Mouse (Mus musculus) intestine, embryonic 14.5 days (tissue): ENCODE data around the gene Adamts15. TPM values are rescaled to one million over a fixed set of nuclear protein-coding genes. Genes with fewer than 3 reads are reported as not detected.

Source experiments
- ATAC-seq: fragments of 200-750 bp; cut with Nextera tagmentation; replicated peaks from 2 replicates; pipeline ENCODE4 v1.8.0; 2017; ENCODE audit warnings: low read depth, moderate number of reproducible peaks, moderate TSS enrichment, moderate library complexity; ENCODE audit not compliant: low FRiP score, low TSS enrichment
- DNase-seq: peaks from one replicate; pipeline ENCODE4 v3.0.0-alpha.2; 2018; ENCODE audit warnings: low spot score
- H3K27ac ChIP-seq: fragments of 300-500 bp; sonication (generic); 2 replicates; pipeline ENCODE4 v1.5.1; 2014; ENCODE audit warnings: low read depth, mild to moderate bottlenecking, control low read depth
- H3K27me3 ChIP-seq: fragments of 300-500 bp; sonication (generic); replicated peaks from 2 replicates; pipeline ENCODE4 v1.6.1; 2014; ENCODE audit warnings: low read length, control low read depth; ENCODE audit not compliant: control insufficient read depth, insufficient read depth
- H3K36me3 ChIP-seq: fragments of 300-500 bp; sonication (generic); 2 replicates; pipeline ENCODE4 v1.6.1; 2014; ENCODE audit warnings: low read length, control low read depth; ENCODE audit not compliant: control insufficient read depth, insufficient read depth
- H3K4me1 ChIP-seq: fragments of 300-500 bp; sonication (generic); replicated peaks from 2 replicates; pipeline ENCODE4 v1.6.1; 2014; ENCODE audit warnings: low read length, control low read depth, mixed read lengths; ENCODE audit not compliant: control insufficient read depth, insufficient read depth
- H3K4me2 ChIP-seq: fragments of 300-500 bp; sonication (generic); 2 replicates; pipeline ENCODE4 v1.6.1; 2014; ENCODE audit warnings: low read length
- H3K4me3 ChIP-seq: fragments of 300-500 bp; sonication (generic); 2 replicates; pipeline ENCODE4 v1.5.1; 2014; ENCODE audit warnings: low read depth, low read length, control low read depth, mixed read lengths
- H3K9ac ChIP-seq: fragments of 300-500 bp; sonication (generic); 2 replicates; pipeline ENCODE4 v1.6.1; 2014; ENCODE audit warnings: mild to moderate bottlenecking, low read length
- H3K9me3 ChIP-seq: fragments of 300-500 bp; sonication (generic); 2 replicates; pipeline ENCODE4 v1.6.1; 2016; ENCODE audit warnings: low read length, control low read depth; ENCODE audit not compliant: control insufficient read depth
- whole genome bisulfite sequencing: fragments of 180-500 bp; shearing (Covaris S2); extraction: QIAGEN DNeasy Blood & Tissue Kit; methylation state at CpG from one replicate; pipeline ENCODE4 v1.1.7; 2014; 5-methylcytosine and 5-hydroxymethylcytosine counted together
- polyA plus RNA-seq: library from polyadenylated mRNA; unstranded; fragments of >200 nt; fragmentation: Nextera tagmentation; extraction: Ambion mirVana; gene quantifications from 2 replicates; pipeline ENCODE4 v1.2.1, GENCODE M21; 2014

Gene Adamts15
- polyA plus RNA-seq, 1 experiment from 2014 or later: 7.3 TPM

GRCm38 (mm10) chr9:30918466-30919356 lies 3.5 kb downstream of the Adamts15 start:
- no peak overlapping the region for H3K9ac ChIP-seq
- peaks cover 17% of the 10 kb centered on the region; the same call in 1 of the 2 replicates for H3K27me3 ChIP-seq
- peak overlapping the region; percentile 8; the same call in 1 of the 2 replicates for H3K4me3 ChIP-seq
- H3K27ac ChIP-seq: peak overlapping the region; percentile 48; the same call in 1 of the 2 replicates
- DNase-seq (no peak), ATAC-seq (peak; percentile 57)
- 27% methylated on average over 12 of the region's 12 CpGs for WGBS
- H3K4me2 ChIP-seq: peak overlapping the region; percentile 95
- H3K36me3 ChIP-seq: no peaks in the 10 kb centered on the region
- peaks cover 24% of the 10 kb centered on the region for H3K4me1 ChIP-seq
- H3K9me3 ChIP-seq: no peaks in the 10 kb centered on the region

GRCm38 (mm10) chr9:30916266-30916968 lies 5.8 kb downstream of the Adamts15 start:
- no peak for DNase-seq
- no peak overlapping the region for H3K4me2 ChIP-seq
- no peak for ATAC-seq
- WGBS: 72% methylated on average over 6 of the region's 6 CpGs
- H3K4me3 ChIP-seq: no peak overlapping the region
- no peak overlapping the region for H3K9ac ChIP-seq
- H3K27ac ChIP-seq: no peak overlapping the region
- peaks cover 10% of the 10 kb centered on the region; the same call in 1 of the 2 replicates for H3K27me3 ChIP-seq
- no peaks in the 10 kb centered on the region for H3K36me3 ChIP-seq
- H3K4me1 ChIP-seq: peaks cover 19% of the 10 kb centered on the region
- no peaks in the 10 kb centered on the region for H3K9me3 ChIP-seq

- DNase-seq (no peak), ATAC-seq (no peak)
- Histone ChIP-seq H3K27ac (no peak overlapping the region), H3K9ac (no peak overlapping the region), H3K4me2 (no peak overlapping the region), H3K27me3 (no peaks in the 10 kb centered on the region), H3K36me3 (no peaks in the 10 kb centered on the region), H3K4me1 (peaks cover 11% of the 10 kb centered on the region; the same call in 1 of the 2 replicates), H3K9me3 (no peaks in the 10 kb centered on the region), H3K4me3 (no peak overlapping the region)
- 89% methylated on average over 2 of the region's 2 CpGs for WGBS
Measured at GRCm38 (mm10) chr9:30914241-30914640, 8.0 kb downstream of the Adamts15 start.

GRCm38 (mm10) chr9:30913429-30913828 lies 8.8 kb downstream of the Adamts15 start:
- Histone ChIP-seq H3K4me3 (no peak overlapping the region), H3K27ac (no peak overlapping the region), H3K4me1 (peaks cover 6% of the 10 kb centered on the region; the same call in 1 of the 2 replicates), H3K4me2 (no peak overlapping the region), H3K9me3 (no peaks in the 10 kb centered on the region), H3K36me3 (no peaks in the 10 kb centered on the region), H3K9ac (no peak overlapping the region), H3K27me3 (no peaks in the 10 kb centered on the region)
- DNase-seq: no peak
- 69% methylated on average over 3 of the region's 3 CpGs for WGBS
- no peak for ATAC-seq

- WGBS: 57% methylated on average over 3 of the region's 3 CpGs
- no peak for ATAC-seq
Measured at GRCm38 (mm10) chr9:30912161-30912560, 10.1 kb downstream of the Adamts15 start.

GRCm38 (mm10) chr9:30910491-30910890 lies 11.8 kb downstream of the Adamts15 start:
- ATAC-seq (no peak), DNase-seq (no peak)
- H3K9me3 ChIP-seq: no peaks in the 10 kb centered on the region
- no peaks in the 10 kb centered on the region for H3K36me3 ChIP-seq
- H3K27me3 ChIP-seq: no peaks in the 10 kb centered on the region
- H3K4me3 ChIP-seq: no peak overlapping the region
- no peak overlapping the region for H3K4me2 ChIP-seq
- H3K4me1 ChIP-seq: no peaks in the 10 kb centered on the region
- H3K9ac ChIP-seq: no peak overlapping the region
- H3K27ac ChIP-seq: no peak overlapping the region
- WGBS: 80% methylated on average over 5 of the region's 5 CpGs

More at GRCm38 (mm10) chr9:30912161-30912560, 10.1 kb downstream of the Adamts15 start:
- no peaks in the 10 kb centered on the region for H3K36me3 ChIP-seq
- H3K9ac ChIP-seq: no peak overlapping the region
- H3K27me3 ChIP-seq: no peaks in the 10 kb centered on the region
- no peaks in the 10 kb centered on the region for H3K9me3 ChIP-seq
- H3K27ac ChIP-seq: no peak overlapping the region
- H3K4me1 ChIP-seq: no peaks in the 10 kb centered on the region; the same call in 1 of the 2 replicates
- H3K4me3 ChIP-seq: no peak overlapping the region
- no peak for DNase-seq
- no peak overlapping the region for H3K4me2 ChIP-seq

- WGBS: 89% methylated on average over 5 of the region's 5 CpGs
- ATAC-seq: no peak
- H3K9me3 ChIP-seq: no peaks in the 10 kb centered on the region
- no peak for DNase-seq
- no peak overlapping the region for H3K9ac ChIP-seq
- H3K36me3 ChIP-seq: peaks cover 4% of the 10 kb centered on the region
- no peaks in the 10 kb centered on the region for H3K4me1 ChIP-seq
- no peak overlapping the region for H3K27ac ChIP-seq
- no peaks in the 10 kb centered on the region for H3K27me3 ChIP-seq
- no peak overlapping the region for H3K4me2 ChIP-seq
- no peak overlapping the region for H3K4me3 ChIP-seq
Measured at GRCm38 (mm10) chr9:30908973-30909372, 13.3 kb downstream of the Adamts15 start.

GRCm38 (mm10) chr9:30908296-30908690 lies 14.0 kb downstream of the Adamts15 start:
- H3K27me3 ChIP-seq: no peaks in the 10 kb centered on the region
- WGBS: 62% methylated on average over 5 of the region's 5 CpGs
- DNase-seq (no peak), ATAC-seq (no peak)
- no peak overlapping the region for H3K27ac ChIP-seq
- H3K4me2 ChIP-seq: no peak overlapping the region
- H3K9ac ChIP-seq: no peak overlapping the region
- H3K9me3 ChIP-seq: no peaks in the 10 kb centered on the region
- H3K4me1 ChIP-seq: no peaks in the 10 kb centered on the region
- peaks cover 4% of the 10 kb centered on the region for H3K36me3 ChIP-seq
- no peak overlapping the region for H3K4me3 ChIP-seq
